7 mouse cellular contexts compared by ENCODE assay signal in the genomic region with DNA sequence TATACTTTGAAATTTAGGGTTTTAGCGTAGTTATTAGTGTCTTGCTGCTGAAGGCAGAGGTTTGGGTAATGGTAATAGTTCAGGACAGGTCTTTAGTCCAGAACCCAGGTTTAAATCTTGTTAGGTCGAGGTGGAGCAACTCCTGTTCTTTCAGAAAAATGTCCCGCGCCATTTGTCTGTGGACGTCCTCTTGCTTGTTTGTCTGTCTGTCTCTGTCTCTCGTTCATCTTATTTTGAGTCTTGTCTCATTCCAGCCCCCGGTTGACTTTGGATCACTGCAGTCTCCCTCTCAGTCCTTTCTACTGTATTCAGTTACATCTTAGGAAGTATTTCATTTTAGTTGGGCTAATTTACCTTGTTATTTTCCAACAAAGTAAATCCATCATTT. TPM values are rescaled to one million over a fixed set of nuclear protein-coding genes. Genes with fewer than 3 reads are reported as not detected.
DNase-seq lines count a peak whose midpoint lies in the region; ATAC-seq and TF ChIP-seq lines count a peak whose summit lies in the region.

No protein-coding gene starts in this region.

- H3K4me2 ChIP-seq in forebrain, embryonic 11.5 days (ENCODE audit: low read depth, low read length, severe bottlenecking), result peak overlapping the region; percentile 75
- peak overlapping the region; percentile 72 for H3K4me2 ChIP-seq in limb, embryonic 14.5 days (replicated peaks; ENCODE audit: low read depth, low read length, severe bottlenecking)
- H3K4me2 ChIP-seq in stomach, embryonic 15.5 days, result peak overlapping the region; percentile 52

- H3K36me3 ChIP-seq in thymus, adult 2 months (ENCODE audit: control insufficient read depth, insufficient read depth, low read length), result peaks cover 5% of the 10 kb centered on the region; the same call in 1 of the 2 replicates
- no peaks in the 10 kb centered on the region; the same call in 1 of the 2 replicates for H3K36me3 ChIP-seq in forebrain, embryonic 11.5 days (ENCODE audit: control insufficient read depth, insufficient read depth, low read length)
- peaks cover 21% of the 10 kb centered on the region for H3K36me3 ChIP-seq in limb, embryonic 14.5 days (ENCODE audit: control insufficient read depth, insufficient read depth, low read length)
- H3K36me3 ChIP-seq in stomach, embryonic 15.5 days, result peaks cover 16% of the 10 kb centered on the region; the same call in 1 of the 2 replicates

- WGBS in thymus, adult 2 months, result 15% methylated on average over 7 of the region's 7 CpGs
- 3% methylated on average over 7 of the region's 7 CpGs for WGBS in forebrain, embryonic 11.5 days
- 5% methylated on average over 7 of the region's 7 CpGs for WGBS in limb, embryonic 14.5 days
- WGBS in stomach, embryonic 15.5 days, result 2% methylated on average over 7 of the region's 7 CpGs

- peak; percentile 5 for DNase-seq in thymus, adult 2 months
- no peak for DNase-seq in thymus, adult 18-20 months
- DNase-seq in forebrain, embryonic 11.5 days (ENCODE audit: low spot score), result no peak
- DNase-seq in limb, embryonic 14.5 days (ENCODE audit: low spot score), result no peak
- no peak for DNase-seq in Muller cell, postnatal 12 days (ENCODE audit: inconsistent ontology term)
- DNase-seq in frontal cortex, adult 2 months (ENCODE audit: extremely low spot score in 1 of 2, low spot score in 1 of 2), result no peak

- TF ChIP-seq POLR2A in thymus, adult 2 months (IDR thresholded peaks at IDR 0.05; ENCODE audit: control insufficient read depth, extremely low read depth, insufficient read depth, low read length, poor library complexity), result no peak
- TF ChIP-seq POLR2A in limb, embryonic 14.5 days (IDR thresholded peaks at IDR 0.05; ENCODE audit: borderline replicate concordance, extremely low read depth, insufficient read depth, insufficient read length), result no peak

- H3K4me3 ChIP-seq in thymus, adult 2 months (ENCODE audit: control insufficient read depth, insufficient read depth, low read length), result peak overlapping the region; percentile 4; the same call in 1 of the 2 replicates
- peak overlapping the region; percentile 80 for H3K4me3 ChIP-seq in forebrain, embryonic 11.5 days (ENCODE audit: low read depth, low read length)
- H3K4me3 ChIP-seq in limb, embryonic 14.5 days (replicated peaks; ENCODE audit: low read length), result peak overlapping the region; percentile 88
- H3K4me3 ChIP-seq in stomach, embryonic 15.5 days (replicated peaks), result peak overlapping the region; percentile 77

- H3K9me3 ChIP-seq in forebrain, embryonic 11.5 days (ENCODE audit: control insufficient read depth, low read length), result no peaks in the 10 kb centered on the region
- no peaks in the 10 kb centered on the region for H3K9me3 ChIP-seq in limb, embryonic 14.5 days (ENCODE audit: control insufficient read depth, low read length)
- H3K9me3 ChIP-seq in stomach, embryonic 15.5 days, result no peaks in the 10 kb centered on the region

- no peak for TF ChIP-seq CTCF in thymus, adult 2 months (IDR thresholded peaks at IDR 0.05; ENCODE audit: borderline replicate concordance, control insufficient read depth, extremely low read depth, insufficient read depth, low read length, poor library complexity)

- no peak for ATAC-seq in forebrain, embryonic 11.5 days (replicated peaks; ENCODE audit: low FRiP score)
- no peak for ATAC-seq in limb, embryonic 14.5 days (ENCODE audit: low FRiP score, low read depth)
- ATAC-seq in stomach, embryonic 15.5 days (ENCODE audit: insufficient read depth, low FRiP score, low read depth), result no peak

- H3K4me1 ChIP-seq in thymus, adult 2 months (replicated peaks; ENCODE audit: control insufficient read depth, insufficient read depth, low read length), result peaks cover 2% of the 10 kb centered on the region; the same call in 1 of the 2 replicates
- no peaks in the 10 kb centered on the region for H3K4me1 ChIP-seq in forebrain, embryonic 11.5 days (replicated peaks; ENCODE audit: control insufficient read depth, insufficient read depth, low read length)
- H3K4me1 ChIP-seq in limb, embryonic 14.5 days (ENCODE audit: control insufficient read depth, insufficient read depth, low read length), result peaks cover 8% of the 10 kb centered on the region
- H3K4me1 ChIP-seq in stomach, embryonic 15.5 days, result no peaks in the 10 kb centered on the region

- no peak overlapping the region for H3K27ac ChIP-seq in thymus, adult 2 months (ENCODE audit: control insufficient read depth, insufficient read depth, low read length)
- no peak overlapping the region for H3K27ac ChIP-seq in forebrain, embryonic 11.5 days (ENCODE audit: low read depth, low read length)
- peak overlapping the region; percentile 82 for H3K27ac ChIP-seq in limb, embryonic 14.5 days (replicated peaks; ENCODE audit: low read depth, low read length)
- H3K27ac ChIP-seq in stomach, embryonic 15.5 days, result peak overlapping the region; percentile 65; the same call in 1 of the 2 replicates

- H3K9ac ChIP-seq in forebrain, embryonic 11.5 days (ENCODE audit: low read length), result peak overlapping the region; percentile 80
- H3K9ac ChIP-seq in limb, embryonic 14.5 days (ENCODE audit: low read depth, low read length, severe bottlenecking), result peak overlapping the region; percentile 84
- H3K9ac ChIP-seq in stomach, embryonic 15.5 days, result peak overlapping the region; percentile 63

- H3K27me3 ChIP-seq in thymus, adult 2 months (ENCODE audit: control insufficient read depth, insufficient read depth, low read length), result no peaks in the 10 kb centered on the region
- H3K27me3 ChIP-seq in forebrain, embryonic 11.5 days (ENCODE audit: control insufficient read depth, insufficient read depth, low read length), result no peaks in the 10 kb centered on the region
- H3K27me3 ChIP-seq in limb, embryonic 14.5 days (ENCODE audit: control insufficient read depth, insufficient read depth, low read length), result no peaks in the 10 kb centered on the region
- H3K27me3 ChIP-seq in stomach, embryonic 15.5 days (replicated peaks), result no peaks in the 10 kb centered on the region

RNA-seq across cellular contexts. Expression of gene Arnt, which starts 0.8 kb away (rescaled TPM):
- polyA plus RNA-seq in thymus, adult 2 months (2012; rRNA removed), result 40.5 and 54.5 TPM in 2 replicates
- polyA plus RNA-seq in forebrain, embryonic 11.5 days (2014; fragmentation: Nextera tagmentation; extraction: Ambion mirVana), result 26.7 and 27.8 TPM in 2 replicates
- 57.1 and 70.3 TPM in 2 replicates for polyA plus RNA-seq in limb, embryonic 14.5 days (2012; rRNA removed)
- 37.9 and 44.8 TPM in 2 replicates for polyA plus RNA-seq in limb, embryonic 14.5 days (2014; fragmentation: Nextera tagmentation; extraction: Ambion mirVana)
- 38.6 and 42.4 TPM in 2 replicates for polyA plus RNA-seq in stomach, embryonic 15.5 days (2015; fragmentation: Nextera tagmentation; extraction: Ambion mirVana)
- polyA plus RNA-seq in frontal cortex, adult 2 months (2012; rRNA removed), result 44.7 and 48.2 TPM in 2 replicates

RNA-seq across cellular contexts. Expression of gene 4930558C23Rik, which starts 32.3 kb away (rescaled TPM):
- polyA plus RNA-seq in thymus, adult 2 months (2012; rRNA removed), result not detected in 2 replicates
- polyA plus RNA-seq in forebrain, embryonic 11.5 days (2014; fragmentation: Nextera tagmentation; extraction: Ambion mirVana), result not detected in 2 replicates
- polyA plus RNA-seq in limb, embryonic 14.5 days (2012; rRNA removed), result 0.18 TPM in 1 of 2 replicates, not detected in the other
- polyA plus RNA-seq in limb, embryonic 14.5 days (2014; fragmentation: Nextera tagmentation; extraction: Ambion mirVana), result not detected in 2 replicates
- polyA plus RNA-seq in stomach, embryonic 15.5 days (2015; fragmentation: Nextera tagmentation; extraction: Ambion mirVana), result not detected in 2 replicates
- not detected in 2 replicates for polyA plus RNA-seq in frontal cortex, adult 2 months (2012; rRNA removed)

Comparison
In these comparisons a context has a peak if more than half of its experiments do, and no peak if none do; other contexts are left out.
1. H3K27ac ChIP-seq: peak in limb, embryonic 14.5 days (single experiment) and stomach, embryonic 15.5 days (single experiment); none in thymus, adult 2 months (single experiment) and forebrain, embryonic 11.5 days (single experiment).
2. H3K4me3 ChIP-seq: peak in every context shown above with its lines; median percentile 88 in limb, embryonic 14.5 days; 80 in forebrain, embryonic 11.5 days; 77 in stomach, embryonic 15.5 days; 4 in thymus, adult 2 months.
3. Peak in every context shown above with its lines, with median percentiles within 50 percentile points of each other: H3K4me2 ChIP-seq and H3K9ac ChIP-seq.